Mouse (Mus musculus) gastrocnemius, postnatal 25 days (tissue): ENCODE results near the gene Atp5b. TPM values are rescaled to one million over a fixed set of nuclear protein-coding genes. Genes with fewer than 3 reads are reported as not detected.
"Not testable (repeated sequence)": the region's sequence is repeated elsewhere in the genome, so short reads cannot be mapped to it uniquely, and the experiment has no call there.

Experiments used
- DNase-seq: peaks from one replicate; pipeline ENCODE4 v3.0.0; 2022
- long read RNA-seq, 2 experiments: library from polyadenylated mRNA; stranded (forward); transcript quantifications; one replicate each; pipeline ENCODE4 v2.0.0; 2021
- total RNA-seq, 2 experiments: library from RNA; stranded (reverse); gene quantifications; 1 replicate in 1 of 2; 2 replicates in 1 of 2; pipeline ENCODE4 v1.2.3; 2021

Atp5b gene
- total RNA-seq = 1,000 to 10,000 TPM; 3,933 to 4,186 TPM
- long read RNA-seq, experiment 1, transcript Atp5b-205 (5 exons, 1,131 nt) = minor isoform, 27 of 12,017 reads
- long read RNA-seq, experiment 1, transcript Atp5b-201 (10 exons, 1,916 nt) = major isoform, 2,815 of 12,017 reads
- long read RNA-seq, experiment 1, partial matches to known transcripts = 9,137 of 12,017 reads
- long read RNA-seq, experiment 1, other reads (novel, unspliced or antisense) = 36 of 12,017 reads
- long read RNA-seq, experiment 2, transcript Atp5b-205 (5 exons, 1,131 nt) = minor isoform, 19 of 9,027 reads
- long read RNA-seq, experiment 2, transcript Atp5b-201 (10 exons, 1,916 nt) = major isoform, 3,544 of 9,027 reads
- long read RNA-seq, experiment 2, partial matches to known transcripts = 5,442 of 9,027 reads
- long read RNA-seq, experiment 2, other reads (novel, unspliced or antisense) = 22 of 9,027 reads

DNA sequence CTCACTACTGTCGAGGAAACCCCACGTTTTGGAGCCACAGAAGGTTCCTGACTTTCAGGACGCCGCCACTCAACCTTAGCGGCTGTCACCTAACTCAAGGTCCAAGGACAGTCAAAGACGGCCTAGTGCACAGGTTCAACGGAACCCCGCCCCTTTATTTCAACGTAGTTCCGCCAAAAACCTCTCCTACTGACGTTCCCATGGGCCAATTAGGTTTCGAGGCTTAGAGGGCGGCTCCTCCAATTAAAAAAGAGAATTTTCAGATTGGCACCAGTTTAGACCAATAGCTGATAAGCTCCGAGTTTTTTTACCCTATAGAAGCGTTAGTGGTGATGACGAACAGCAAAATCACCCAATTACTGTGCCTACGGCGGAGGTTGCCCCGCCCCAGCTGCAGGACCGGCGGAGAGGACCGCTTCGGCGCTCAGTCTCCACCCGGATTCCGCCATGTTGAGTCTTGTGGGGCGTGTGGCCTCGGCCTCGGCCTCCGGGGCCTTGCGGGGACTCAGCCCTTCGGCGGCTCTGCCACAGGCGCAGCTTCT, at the start of gene Atp5b:
Gene Atp5b, plus strand, starts transcription at position 394 of the 542 bp plus-strand sequence.
- DNase-seq = peak; percentile 98

DNA sequence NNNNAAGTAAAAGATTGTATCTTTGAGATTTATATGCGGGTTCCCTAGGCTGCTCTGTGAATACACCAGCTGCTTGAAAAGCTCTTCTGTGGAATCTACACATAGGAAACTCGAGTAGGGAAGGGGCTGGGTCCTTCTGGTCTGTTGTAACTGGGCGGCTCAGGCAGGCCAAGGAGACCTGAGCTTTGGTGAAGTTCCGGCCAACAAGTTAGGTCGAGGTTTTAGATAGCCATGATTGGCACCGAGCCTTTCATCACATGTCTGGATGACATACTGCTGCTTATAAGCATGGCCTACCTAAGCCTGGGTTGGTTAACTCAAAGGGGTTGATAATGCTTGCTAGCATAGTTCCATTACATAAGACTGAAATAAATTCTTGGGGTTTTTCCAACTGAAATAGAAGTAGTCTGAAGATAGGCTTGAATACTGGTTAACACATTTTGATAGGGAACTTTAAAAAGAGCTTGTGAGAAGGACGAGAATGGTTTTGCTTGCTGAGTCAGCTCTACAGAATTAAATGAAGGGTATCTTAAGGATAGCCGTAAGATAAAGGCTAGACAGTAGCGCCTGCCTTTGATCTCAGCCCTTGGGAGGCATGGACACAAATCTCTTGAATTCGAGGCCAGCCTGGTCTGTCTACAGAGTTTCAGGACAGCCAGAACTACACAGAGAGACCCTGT, 46.2 kb upstream of the Atp5b start:
- DNase-seq = peak; percentile 72

DNA sequence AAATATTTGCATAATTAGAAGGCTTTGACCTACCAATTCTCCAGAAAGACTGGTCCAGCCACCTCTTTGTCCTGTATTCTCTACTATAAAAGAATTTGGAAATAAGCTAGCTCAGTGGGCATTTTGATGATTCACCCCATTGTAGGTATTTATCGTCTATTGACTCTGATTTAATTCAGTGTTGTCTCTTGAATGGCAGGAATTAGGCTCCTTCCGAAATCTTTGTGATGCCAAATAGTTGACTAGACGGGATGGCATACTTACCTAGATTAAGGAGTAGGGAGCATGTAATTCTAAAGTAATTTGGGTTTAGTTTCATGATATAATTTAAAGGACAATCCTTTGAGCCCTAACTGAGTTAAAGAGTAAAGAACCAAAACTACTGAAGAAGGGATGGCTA, 45.2 kb upstream of the Atp5b start:
- no peak for DNase-seq

GRCm38 (mm10) chr10:128039167-128039566, 43.9 kb upstream of the Atp5b start:
- DNase-seq = no peak

DNA sequence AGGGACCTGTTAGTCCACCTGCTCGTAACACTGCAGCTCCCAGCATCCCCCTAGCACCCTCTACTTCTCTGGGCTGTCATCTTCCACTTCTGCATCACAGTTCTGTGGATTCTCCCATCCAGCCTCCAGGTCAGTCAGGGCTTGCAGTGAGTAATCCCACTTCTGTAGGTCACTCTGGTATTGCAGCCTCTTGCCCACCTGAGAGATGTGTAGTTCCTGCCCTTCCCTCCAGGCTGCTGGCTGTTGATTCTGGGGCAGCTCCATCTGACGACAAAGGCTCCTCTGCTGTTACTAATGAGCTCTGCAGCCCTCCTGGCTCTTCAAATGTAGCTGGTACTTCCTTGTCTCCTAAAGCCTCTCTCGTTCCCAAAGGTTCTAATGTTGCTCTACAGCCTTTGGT, 43.2 kb upstream of the Atp5b start:
- no peak for DNase-seq

GRCm38 (mm10) chr10:128040293-128040692, 42.8 kb upstream of the Atp5b start:
- no peak for DNase-seq

- DNase-seq = no peak
Observed at GRCm38 (mm10) chr10:128041636-128042035, 41.4 kb upstream of the Atp5b start.

DNA sequence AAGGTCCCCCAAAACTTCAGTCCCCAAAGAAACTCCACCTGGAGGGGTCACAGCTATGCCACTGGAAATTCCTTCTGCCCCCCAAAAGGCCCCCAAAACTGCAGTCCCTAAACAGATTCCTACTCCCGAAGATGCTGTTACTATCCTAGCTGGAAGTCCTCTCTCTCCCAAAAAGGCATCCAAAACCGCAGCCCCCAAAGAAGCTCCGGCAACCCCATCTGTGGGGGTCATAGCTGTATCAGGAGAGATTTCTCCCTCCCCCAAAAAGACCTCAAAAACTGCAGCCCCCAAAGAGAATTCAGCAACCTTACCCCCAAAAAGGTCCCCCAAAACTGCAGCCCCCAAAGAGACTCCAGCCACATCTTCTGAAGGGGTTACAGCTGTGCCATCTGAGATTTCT, 40.6 kb upstream of the Atp5b start:
- no peak for DNase-seq

GRCm38 (mm10) chr10:128043041-128043835, 39.8 kb upstream of the Atp5b start:
- DNase-seq = no peak

- no peak for DNase-seq
Observed at GRCm38 (mm10) chr10:128048157-128048556, 34.9 kb upstream of the Atp5b start.

- no peak for DNase-seq
Observed at GRCm38 (mm10) chr10:128049741-128050140, 33.3 kb upstream of the Atp5b start.

- no peak for DNase-seq
Observed at GRCm38 (mm10) chr10:128050355-128050754, 32.7 kb upstream of the Atp5b start.

DNA sequence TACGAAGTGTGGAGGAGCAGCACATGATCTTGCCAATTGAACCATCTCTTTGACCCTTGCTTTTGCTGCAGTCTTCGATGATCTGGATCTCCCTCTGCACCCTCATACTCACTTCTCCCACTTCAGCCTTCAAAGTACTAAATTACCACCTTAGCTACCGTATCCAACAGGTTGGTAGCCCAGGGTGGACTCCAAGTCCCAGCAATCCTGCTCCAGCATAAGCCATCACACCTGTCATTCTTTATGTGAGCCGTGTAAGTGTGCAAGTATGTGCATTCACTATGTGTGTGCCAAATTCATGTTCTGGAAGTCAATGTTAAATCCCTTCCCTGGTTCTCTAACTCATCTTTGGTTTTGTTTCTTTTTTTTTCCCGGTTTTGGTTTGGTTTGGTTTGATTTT, 31.5 kb upstream of the Atp5b start:
- no peak for DNase-seq

GRCm38 (mm10) chr10:128052136-128052535, 30.9 kb upstream of the Atp5b start:
- DNase-seq = not testable (repeated sequence)

GRCm38 (mm10) chr10:128053001-128053400, 30.1 kb upstream of the Atp5b start:
- no peak for DNase-seq

- DNase-seq = no peak
Observed at GRCm38 (mm10) chr10:128058184-128058583, 24.9 kb upstream of the Atp5b start.

DNA sequence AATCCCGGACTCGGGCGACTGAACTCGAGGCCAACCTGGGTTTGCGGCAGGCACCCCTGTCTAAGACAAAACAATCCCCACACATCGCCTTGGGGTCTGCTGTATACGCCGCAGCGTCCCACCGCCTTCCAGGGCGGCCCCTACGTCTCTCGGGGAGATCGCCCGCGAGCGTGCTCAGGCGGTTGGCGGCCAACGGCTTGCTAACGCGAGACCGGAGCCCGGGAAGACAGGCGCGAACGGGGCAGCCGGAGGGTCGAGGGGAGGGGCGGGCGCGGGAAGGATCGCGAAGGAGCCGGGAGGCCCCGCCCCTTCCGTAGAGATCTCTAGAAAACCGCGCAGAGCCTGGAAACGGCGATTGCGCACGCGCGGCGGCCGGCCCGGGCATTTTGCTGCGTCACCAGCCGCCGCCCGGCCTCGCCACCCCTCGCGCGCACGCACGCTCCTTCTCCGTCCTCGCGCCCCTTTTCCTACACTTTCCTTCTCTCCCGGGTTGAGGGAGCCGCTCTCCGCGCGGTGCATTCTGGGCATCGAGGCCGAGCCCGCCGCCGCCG, 24.4 kb upstream of the Atp5b start, which contains the start of gene Ptges3:
Gene Ptges3, plus strand, starts transcription at position 354 of the 551 bp plus-strand sequence.
- DNase-seq = peak; percentile 97

- peak; percentile 47 for DNase-seq
Observed at GRCm38 (mm10) chr10:128059207-128059981, 23.7 kb upstream of the Atp5b start.

DNA sequence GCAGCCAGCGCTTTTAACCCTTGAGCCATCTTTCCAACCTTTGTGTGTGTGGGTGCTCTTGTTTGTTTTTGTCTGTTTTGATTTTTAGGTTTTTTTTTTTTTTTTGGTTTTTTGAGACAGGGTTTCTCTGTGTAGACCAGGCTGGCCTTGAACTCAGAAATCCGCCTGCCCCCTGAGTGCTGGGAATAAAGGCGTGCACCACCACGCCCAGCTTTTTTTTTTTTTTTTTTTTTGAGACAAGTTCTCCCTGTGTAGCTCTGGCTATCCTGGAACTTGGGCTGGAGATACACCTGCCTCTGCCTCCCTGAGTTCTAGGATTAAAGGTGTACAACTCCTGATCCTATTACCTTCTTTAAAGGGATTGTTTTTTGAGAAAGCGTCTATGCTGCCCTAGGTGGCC, 22.0 kb upstream of the Atp5b start:
- DNase-seq = no peak

DNA sequence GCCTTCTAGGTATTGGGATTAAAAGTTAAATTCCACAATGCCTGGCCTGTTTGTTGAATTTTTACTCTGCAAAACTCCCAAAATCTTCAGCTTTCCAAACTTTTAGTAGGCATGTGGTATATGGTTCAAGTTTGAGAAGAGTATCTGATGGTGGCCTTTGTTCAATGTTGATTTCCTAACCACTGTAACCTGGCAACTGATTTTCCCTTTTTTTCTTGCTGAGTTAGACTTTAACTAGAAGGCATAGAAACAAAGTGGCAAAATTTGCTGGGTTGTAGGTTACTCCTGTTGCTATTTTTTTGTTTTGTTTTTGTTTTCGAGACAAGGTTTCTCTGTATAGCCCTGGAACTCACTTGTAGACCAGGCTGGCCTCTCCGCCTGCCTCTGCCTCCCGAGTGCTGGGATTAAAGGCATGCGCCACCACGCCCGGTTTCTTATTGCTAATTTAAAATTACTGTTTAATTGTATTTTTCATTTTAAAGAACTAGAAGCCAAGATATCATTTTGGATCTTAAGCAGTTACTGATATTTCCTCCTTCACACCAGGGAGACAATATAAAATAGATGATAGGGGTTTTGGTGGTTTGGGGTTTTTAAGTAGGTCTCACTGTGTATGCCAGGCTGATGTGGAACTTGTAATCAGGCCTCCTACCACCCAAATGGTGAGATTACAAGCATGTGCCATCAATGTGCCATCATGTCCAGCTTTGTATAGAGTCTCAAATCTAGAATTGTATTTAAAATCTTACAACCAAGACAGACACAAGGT, 20.7 kb upstream of the Atp5b start:
- no peak for DNase-seq
